Mouse (Mus musculus) kidney, adult 2 months (tissue): Measurements from ENCODE around the gene Syna.

Experiments used
- CTCF ChIP-seq: fragments of 200-500 bp; conservative IDR thresholded peaks from 2 replicates; pipeline ENCODE4 v1.5.1; 2011; ENCODE audit warnings: low read depth, mild to moderate bottlenecking, control low read depth, low read length, moderate library complexity, mixed read lengths; ENCODE audit not compliant: insufficient read depth, insufficient read length
- POLR2A ChIP-seq: fragments of 200-500 bp; IDR thresholded peaks from one replicate; pipeline ENCODE4 v1.6.1; 2011; ENCODE audit warnings: low read depth, low read length, control low read depth

GRCm38 (mm10) chr5:134552110-134552972 lies 7.6 kb downstream of the Syna start, which contains the start of gene Clip2:
- TF ChIP-seq CTCF (no peak; the same call in 1 of the 2 replicates), POLR2A (no peak)
